Mouse (Mus musculus) CD4-positive, CD25-positive, alpha-beta regulatory T cell, adult 2 months (primary cell): ENCODE data around the gene Smim15.
A peak's percentile ranks its signal among the peaks of the same experiment; 100 is the strongest.

Experiments
- DNase-seq: peaks from one replicate; pipeline ENCODE4 v3.0.0-alpha.2; 2012; ENCODE audit warnings: low read depth, low spot score

The Smim15 gene

DNA sequence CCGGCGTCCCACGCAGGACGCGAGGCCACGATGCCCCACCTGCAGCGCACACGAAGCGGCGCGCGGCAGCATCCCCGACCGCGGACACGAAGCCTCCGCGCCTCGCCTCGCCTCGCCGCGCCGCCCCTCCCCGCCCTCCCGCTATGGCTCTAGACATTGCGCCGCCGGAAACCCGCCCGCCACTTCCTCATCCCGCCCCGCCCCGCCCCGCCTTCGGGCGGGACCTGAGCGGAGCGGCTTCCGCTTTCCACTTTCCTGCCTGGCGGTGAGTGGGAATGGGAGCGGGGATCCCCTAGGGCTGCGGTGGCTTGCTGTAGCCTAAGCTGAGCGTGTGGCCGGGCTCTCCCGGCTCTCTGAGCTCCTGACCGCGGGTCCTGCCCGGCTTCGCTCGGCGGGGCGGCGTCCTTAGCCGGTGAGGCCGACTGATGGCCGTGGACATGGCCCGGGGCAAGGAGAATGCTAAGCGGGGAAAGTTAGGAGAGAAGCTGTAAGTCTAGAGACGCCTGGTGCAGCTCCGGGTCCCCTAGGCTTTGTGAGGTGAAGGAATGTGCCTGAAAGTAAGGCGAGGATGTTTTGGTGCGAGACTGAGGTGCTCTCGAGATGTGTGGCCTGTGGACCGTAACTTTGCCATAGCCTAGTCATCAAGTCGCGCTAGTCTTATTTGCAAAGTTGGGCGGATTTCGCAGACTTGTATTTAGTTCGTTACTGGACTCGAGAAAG is at the start of gene Smim15:
Gene Smim15, plus strand, starts transcription at position 225 of the 720 bp plus-strand sequence.
- peak; percentile 92 for DNase-seq

DNA sequence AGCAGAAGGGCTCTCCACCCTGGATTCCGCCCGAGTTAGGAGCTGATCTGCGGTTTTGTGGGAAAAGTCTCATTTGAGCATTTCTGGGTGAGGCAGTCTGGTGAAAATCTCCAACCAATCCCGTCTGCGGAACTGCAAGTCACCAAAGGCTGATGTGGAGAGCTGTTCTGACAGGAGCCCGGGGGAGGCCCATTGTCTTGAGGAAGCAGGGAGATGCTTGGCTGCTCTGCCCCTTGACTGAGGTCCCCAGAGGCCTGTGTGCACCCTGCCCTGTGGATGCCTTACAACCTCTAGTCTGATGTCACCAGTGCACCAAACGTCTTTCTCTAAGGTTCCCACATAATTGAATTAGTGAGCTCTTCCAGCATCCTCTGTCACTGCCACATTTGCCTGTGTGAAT is 49.0 kb upstream of the Smim15 start:
- DNase-seq = no peak

DNA sequence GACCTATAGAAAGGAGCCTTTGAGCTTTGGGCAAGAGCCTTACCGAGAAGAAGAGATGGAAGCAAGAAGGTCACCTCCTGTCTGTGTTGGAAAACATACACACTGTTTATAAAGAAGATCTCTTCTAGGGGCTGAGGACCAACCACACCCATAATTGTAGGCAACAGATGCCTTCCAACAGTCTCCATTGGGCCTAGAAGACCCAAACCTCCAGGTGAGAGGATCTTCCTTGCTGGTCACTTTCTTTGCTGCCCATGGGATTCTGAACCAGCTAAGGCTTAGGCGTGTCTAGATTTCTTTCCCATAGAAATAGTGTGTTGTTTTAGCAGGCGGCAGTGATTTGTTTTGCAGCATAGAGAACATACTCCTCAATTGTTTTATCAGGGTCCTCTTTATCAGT is 47.9 kb upstream of the Smim15 start:
- DNase-seq = no peak

DNA sequence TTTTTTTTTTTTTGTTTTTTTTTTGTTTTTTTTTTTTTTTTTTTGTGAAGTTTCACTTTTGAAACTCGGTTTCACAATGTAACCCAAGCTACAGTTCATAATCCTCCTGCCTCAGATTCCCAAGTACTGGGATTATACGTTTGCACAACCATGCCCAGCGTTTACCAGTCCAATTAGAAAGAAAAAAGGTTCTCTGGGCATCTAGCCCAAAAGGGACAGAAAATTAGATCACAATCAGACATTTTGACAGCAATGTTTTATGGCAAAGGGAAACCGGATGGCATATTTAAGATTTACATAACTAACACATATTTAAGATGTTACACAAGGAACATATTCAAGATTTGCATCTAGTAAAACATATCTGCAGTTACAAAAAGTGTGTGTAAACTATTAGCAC is 36.4 kb upstream of the Smim15 start:
- no peak for DNase-seq

DNA sequence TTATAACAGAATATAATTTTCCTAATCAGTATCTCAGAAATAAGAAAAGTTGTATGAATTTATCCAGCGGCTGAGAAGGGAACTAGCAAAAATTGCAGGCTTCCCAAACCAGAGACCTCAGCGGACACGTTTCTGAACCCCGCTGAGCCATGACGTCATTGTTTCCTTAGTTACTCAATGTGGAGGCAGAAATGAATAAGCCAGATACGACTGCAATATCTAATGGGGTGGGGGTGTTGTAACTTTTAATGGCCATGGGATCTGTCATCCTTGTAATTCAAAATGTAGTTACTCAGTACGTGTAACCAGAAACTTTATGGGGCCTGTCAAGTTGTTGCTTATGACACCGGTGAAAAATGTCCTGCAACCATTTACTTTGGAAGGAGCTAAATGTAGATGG is 31.1 kb upstream of the Smim15 start:
- DNase-seq = no peak

DNA sequence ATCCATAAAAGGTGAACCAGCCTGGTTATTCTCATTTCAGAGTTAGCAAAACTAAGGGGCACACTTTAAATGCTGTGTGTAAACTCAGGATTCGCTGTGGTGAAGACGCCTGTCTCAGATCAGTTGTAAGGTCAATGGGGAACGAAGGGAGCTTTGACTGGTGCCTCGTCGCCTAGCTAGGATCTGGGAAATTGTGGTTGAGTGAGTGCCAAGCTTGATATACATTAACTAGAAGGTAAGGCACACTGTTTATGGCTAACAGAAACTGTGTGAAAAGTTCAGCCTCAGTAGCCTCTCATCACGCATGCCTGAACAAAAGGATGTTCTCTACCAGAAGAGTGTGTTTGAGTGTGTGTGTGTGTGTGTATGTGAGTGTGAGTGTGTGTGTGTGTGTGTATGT is 30.4 kb upstream of the Smim15 start:
- DNase-seq = no peak

DNA sequence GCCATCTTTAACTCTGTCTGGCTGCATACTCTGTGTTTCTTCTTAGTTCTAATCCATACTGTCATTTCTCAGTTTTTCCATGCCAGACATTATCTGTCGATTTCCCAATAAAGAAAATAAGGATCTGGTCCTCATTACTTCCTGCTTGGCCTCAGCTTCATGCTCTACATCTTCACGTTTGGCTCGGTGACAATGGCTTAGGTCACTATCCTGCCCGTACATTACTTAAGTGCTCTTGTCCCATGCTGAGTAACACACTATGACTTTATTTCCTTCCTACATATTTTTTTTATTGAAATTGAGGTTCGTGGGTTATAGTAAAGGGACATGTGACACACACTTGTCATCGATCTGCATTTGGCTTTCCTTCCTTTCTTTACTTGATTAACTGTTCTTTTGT is 29.1 kb upstream of the Smim15 start:
- DNase-seq = no peak

DNA sequence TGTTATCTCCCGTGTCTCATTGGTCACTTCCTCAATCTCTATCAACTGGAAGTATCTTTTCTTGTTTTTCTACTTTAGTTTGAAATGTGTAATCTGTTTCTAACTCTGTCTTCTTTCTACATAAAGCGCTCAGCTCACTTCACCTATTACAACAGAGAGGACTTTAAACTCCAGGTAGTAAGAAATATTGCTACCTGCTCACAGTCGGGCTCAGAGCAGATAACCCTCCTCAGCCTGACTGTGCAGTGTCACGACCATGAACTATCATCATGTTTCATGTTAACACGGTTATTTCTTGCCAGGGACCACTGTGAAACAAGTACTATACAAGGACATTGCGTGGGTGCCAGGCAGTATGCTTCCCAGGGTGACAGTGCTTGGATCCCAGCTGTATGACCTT is 26.9 kb upstream of the Smim15 start:
- no peak for DNase-seq

DNA sequence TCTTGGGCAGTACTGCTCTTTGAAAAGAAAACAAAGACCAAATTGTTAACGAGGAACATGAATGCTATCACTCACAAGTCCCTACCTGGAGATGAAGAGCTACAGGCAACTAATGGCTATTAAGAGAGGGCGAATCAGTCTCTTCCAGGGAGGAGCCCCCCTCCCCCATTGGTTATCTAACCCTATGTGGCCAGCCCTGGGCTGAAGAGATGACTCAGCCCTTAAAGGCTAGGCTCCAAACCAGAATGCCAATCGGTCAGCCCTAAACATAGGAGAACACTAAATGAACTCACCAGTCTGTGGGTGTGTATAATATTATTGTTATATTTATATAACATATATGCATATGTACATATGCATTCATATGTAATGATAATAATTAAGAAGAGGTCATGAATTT is 18.4 kb upstream of the Smim15 start:
- DNase-seq = no peak

DNA sequence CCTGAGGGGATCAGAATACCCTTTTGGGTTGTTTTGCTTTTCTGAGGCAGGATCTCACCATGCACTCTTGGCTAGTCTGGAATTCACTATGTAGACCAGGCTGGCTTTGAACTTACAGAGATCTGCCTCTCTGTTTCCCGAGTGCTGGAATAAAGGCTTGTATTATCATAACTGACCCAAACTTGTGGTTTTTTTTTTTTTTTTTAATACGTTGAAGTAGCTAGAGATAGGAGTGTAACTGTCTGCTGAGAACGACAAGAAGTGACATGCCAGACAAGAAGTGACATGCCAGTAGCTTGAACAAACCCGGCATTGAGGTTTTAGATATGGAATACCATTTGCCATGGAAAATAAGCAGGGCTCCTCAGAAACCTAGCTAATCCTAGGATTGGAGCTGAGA is 11.5 kb upstream of the Smim15 start:
- DNase-seq = no peak

DNA sequence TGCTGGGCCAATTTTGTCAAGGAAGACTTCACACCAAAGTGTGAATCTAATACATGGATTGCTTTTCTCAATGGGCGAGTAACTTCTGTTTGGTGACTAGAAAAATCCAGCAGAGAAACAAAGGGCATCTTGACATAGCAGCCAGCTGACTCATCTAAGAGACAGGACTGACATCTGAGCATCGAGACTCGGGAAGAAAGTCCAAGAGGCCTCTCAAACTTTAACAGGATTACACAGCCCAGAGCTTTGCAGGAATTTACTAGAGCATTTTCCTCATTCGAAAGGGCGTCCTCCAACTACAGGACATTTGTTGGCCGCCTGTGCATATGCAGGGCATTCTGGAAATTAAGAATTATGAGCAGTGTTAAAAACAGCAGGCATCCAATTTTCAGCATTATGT is 4.9 kb upstream of the Smim15 start:
- no peak for DNase-seq

DNA sequence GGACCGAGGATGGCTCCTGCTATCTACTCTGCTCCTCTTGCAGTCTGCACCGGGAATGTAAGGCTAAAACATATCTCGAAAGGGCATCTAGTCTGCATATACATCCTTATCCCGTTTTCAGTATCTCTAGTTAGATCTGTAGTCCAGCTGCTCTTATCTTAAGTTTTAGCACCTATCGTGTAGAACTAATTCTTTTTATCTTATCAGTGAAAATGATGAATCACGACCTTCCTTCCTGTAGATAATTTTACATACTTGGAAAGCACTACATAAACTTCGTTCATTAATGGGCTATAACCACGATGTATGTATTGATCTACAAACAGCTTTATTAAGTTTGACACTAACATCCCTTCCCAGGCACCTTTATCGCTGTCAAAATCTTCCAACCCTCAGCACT is 4.3 kb upstream of the Smim15 start:
- DNase-seq = no peak

GRCm38 (mm10) chr13:108040451-108040850 is 3.8 kb upstream of the Smim15 start:
- DNase-seq = no peak

- peak; percentile 84 for DNase-seq
These were observed 2.9 kb upstream of the Smim15 start for GRCm38 (mm10) chr13:108041358-108041757.

DNA sequence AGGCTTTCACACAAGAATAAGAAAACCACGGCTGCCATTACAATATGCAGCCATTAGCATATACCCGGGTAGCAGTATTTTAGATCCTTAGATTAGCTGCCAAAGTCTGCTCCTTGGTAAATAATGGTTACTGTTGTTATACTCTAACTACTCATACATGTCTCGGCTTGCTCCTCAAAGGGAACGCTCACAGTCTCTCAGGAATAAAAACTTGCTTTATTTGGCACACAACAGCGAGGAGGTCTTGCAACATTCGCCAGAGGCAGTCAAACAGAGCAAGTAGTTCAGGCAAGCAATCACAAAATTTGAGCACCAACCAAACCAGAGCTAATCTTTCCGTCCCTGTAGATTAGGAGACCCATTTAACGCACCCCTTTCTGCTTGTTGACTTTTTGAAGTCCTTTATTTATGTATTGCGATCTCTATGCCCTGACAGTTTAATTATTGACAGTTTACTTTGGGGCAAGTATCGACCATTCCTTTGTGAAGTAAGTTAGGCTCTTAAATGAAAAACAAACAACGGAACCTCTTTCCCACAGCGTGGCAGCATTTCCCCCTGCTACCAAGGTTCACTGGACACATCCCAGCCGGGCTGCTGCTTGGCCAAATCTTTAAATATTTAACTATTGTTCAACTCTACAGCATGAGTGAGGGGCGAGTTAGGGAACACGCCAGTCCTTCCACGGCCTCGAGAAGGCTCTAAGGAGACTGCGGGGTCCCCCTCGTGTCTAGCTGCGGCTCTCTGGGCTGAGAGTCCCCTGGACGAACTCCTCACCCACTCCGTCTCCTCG is 620 bp upstream of the Smim15 start:
- no peak for DNase-seq

- peak; percentile 54 for DNase-seq
These were observed 1.4 kb downstream of the Smim15 start for GRCm38 (mm10) chr13:108045646-108046045.

DNA sequence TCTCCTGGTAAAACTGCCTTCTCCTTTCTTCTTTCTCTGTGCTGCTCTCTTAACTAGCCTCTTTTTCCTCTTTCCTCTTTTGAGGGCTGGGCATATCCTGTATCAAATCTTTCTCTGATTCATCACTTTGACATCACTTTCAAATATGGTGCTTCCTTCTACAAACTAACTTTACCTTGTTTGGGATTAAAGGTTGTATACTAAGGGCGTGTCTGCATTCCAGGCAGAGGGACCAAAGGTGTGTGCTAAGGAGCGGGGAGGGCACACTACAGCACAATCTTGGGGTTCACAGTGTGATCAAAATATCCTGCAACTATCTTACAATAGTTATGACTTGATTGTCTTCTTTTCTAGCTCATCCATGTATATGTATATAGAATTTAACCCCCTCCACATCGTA is 1.8 kb downstream of the Smim15 start:
- DNase-seq = no peak

DNA sequence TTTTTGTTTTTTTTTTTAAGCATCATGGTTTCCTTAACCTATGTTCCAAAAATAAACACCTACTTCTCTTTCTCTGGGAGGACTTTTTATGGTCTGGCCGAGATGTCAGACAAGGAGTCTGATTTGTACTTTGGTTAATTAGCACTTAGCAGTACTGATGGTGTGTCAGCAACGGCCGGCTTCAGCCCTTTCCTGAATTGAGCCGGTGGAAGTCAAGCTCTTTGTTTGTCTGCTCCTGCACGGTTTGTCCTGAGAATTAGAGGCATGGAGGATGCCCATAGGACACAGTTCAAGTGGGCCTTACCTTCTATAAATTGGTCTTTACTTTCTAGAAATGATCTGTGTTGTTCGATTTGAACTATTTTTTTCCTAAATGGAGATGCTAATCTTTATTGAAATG is 2.6 kb downstream of the Smim15 start:
- no peak for DNase-seq

DNA sequence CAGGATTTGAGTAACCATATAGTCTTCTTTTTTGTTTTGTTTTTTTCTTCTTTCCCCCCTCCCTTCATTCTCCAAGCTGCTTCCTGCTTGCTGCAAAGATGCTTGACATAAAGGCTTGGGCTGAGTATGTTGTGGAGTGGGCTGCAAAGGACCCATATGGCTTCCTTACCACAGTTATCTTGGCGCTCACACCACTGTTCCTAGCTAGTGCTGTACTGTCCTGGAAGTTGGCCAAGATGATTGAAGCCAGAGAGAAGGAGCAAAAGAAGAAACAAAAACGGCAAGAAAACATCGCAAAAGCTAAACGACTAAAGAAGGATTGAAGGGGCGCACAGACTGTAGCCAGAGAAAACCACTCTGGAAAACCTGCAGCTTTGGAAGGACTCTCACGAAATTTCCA is 3.1 kb downstream of the Smim15 start:
- DNase-seq = no peak

DNA sequence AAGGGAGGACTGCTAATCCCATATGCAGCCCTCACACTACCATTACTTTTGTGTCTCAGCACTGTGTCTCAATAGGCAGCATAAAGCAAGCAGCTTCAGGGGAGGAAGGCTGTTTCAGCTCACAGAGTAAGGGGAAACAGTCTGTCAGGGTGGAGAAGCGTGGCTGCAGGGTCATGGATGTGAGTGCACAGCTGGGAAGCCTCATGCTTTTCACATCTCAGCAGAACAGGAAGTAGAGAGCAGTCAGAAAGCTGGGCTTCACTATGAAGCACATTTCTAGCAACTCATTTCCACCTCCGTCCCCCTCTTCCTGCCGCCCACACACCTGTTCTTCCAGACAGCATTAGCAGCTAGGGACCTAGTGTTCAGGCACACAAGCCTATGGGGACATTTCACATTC is 12.7 kb downstream of the Smim15 start:
- DNase-seq = peak; percentile 34

- DNase-seq = no peak
These were observed 16.1 kb downstream of the Smim15 start for GRCm38 (mm10) chr13:108060286-108060885.

DNA sequence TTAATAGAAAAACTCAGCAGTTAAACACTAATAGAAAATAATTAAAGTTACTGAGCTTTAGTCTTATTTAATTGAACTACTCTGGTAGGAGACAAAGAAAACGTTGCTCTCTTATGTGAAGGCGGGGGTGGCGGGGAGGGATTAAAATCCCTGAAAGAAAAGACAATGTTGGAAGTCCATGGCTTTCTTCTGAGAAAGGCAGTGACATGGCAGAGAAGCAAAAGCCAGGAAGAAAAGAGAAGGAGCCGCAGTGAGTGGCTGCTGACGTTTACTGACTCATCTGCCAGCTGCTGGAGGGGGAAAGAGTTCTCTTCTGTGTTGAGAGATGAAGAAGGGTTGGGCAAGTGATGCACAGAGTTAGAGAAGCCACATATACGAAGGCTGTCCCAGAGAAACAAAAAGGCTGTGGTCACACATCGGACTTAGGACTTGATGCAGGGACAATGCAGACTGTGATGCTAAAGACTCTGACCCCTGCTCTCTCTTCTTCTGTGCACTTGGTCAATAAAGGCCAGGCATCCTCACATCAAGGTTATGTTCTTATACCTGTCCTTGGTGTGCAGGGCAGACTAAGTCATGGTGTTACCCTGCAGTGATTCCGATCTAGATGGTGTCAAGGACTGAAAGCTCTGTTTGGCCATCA is 16.8 kb downstream of the Smim15 start:
- no peak for DNase-seq
